Mouse (Mus musculus) macrophage (primary cell): Measurements from ENCODE around the gene Ddx31. TPM values are rescaled to one million over a fixed set of nuclear protein-coding genes. Genes with fewer than 3 reads are reported as not detected.

ENCODE experiments used
- H3K27ac ChIP-seq: fragments of 350-480 bp; formaldehyde crosslinking; 2 replicates; pipeline ENCODE4 v1.9.0; 2021
- H3K36me3 ChIP-seq: fragments of 350-480 bp; formaldehyde crosslinking; 2 replicates; pipeline ENCODE4 v1.9.0; 2021; ENCODE audit errors: inconsistent target
- H3K4me3 ChIP-seq: fragments of 350-480 bp; formaldehyde crosslinking; 2 replicates; pipeline ENCODE4 v1.9.0; 2021; ENCODE audit errors: inconsistent target
- H3K79me2 ChIP-seq: fragments of 350-480 bp; formaldehyde crosslinking; 2 replicates; pipeline ENCODE4 v1.9.0; 2021; ENCODE audit errors: inconsistent target
- WGBS: methylation state at CpG from one replicate; pipeline ENCODE4 v1.1.7; 2026; ENCODE audit warnings: inconsistent platforms; ENCODE audit not compliant: missing documents; 5-methylcytosine and 5-hydroxymethylcytosine counted together
- polyA plus RNA-seq: library from polyadenylated mRNA; stranded (reverse); fragments of 250-400 nt; gene quantifications from 3 replicates; pipeline ENCODE4 v1.2.4, GENCODE M21; 2018; ENCODE audit warnings: inconsistent platforms

The Ddx31 gene
- polyA plus RNA-seq, 1 experiment from 2014 or later: 9.6 TPM

DNA sequence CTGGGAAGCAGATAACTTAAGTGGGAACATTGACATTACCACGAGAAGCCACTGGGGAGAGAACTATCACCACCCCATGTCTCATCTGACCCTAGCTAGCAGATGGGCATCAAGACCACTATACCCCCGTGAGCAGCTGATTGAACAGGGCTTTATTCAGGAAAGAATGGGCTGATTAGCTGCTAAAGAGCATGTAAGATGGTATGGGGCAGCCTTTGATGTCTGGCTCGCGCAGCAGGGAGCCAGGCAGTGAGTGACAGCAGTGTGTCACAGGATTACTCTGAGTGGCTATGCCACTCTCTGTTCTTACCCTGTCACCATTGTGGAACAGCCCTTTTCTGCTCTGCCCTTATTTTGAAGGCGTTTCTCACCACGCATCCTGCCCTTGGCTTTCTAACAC lies 53.3 kb downstream of the Ddx31 start:
- H3K36me3 ChIP-seq: peaks cover 98% of the 10 kb centered on the region
- 95% methylated on average over 4 of the region's 6 CpGs for WGBS
- H3K79me2 ChIP-seq: no peaks in the 10 kb centered on the region
- H3K4me3 ChIP-seq: no peak overlapping the region
- no peak overlapping the region for H3K27ac ChIP-seq

GRCm38 (mm10) chr2:28895876-28896275 lies 55.7 kb downstream of the Ddx31 start:
- H3K36me3 ChIP-seq: peaks cover 89% of the 10 kb centered on the region
- H3K4me3 ChIP-seq: no peak overlapping the region
- H3K27ac ChIP-seq: no peak overlapping the region
- 92% methylated on average over 6 of the region's 7 CpGs for WGBS
- no peaks in the 10 kb centered on the region for H3K79me2 ChIP-seq

- Histone ChIP-seq H3K36me3 (peaks cover 79% of the 10 kb centered on the region), H3K27ac (no peak overlapping the region), H3K79me2 (no peaks in the 10 kb centered on the region), H3K4me3 (no peak overlapping the region)
- WGBS: 91% methylated on average over 4 of the region's 4 CpGs
Measured at GRCm38 (mm10) chr2:28897340-28897899, 57.2 kb downstream of the Ddx31 start.

DNA sequence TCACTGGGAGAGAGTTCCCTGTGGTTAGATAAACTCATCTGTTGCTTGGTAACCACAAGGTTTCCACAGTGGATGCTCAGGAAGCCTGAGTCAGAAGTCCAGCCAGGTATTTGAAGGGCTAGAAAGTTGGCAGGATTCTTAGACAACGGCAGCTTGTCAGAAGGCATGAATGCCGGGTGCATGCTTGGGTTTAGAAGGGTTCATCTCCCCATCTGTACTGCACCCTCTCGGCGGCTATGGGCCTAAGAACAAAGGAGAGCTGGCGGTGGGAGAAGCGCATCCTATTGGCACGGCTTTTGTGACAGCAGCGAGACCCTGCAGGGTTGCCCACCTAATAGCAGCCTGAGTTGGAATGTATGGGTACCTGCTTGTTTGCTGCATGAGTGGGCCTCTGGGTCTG lies 62.1 kb downstream of the Ddx31 start:
- Histone ChIP-seq H3K36me3 (peaks cover 38% of the 10 kb centered on the region; the same call in 1 of the 2 replicates), H3K27ac (no peak overlapping the region), H3K4me3 (no peak overlapping the region), H3K79me2 (no peaks in the 10 kb centered on the region)
- 97% methylated on average over 8 of the region's 8 CpGs for WGBS

- Histone ChIP-seq H3K36me3 (peaks cover 26% of the 10 kb centered on the region; the same call in 1 of the 2 replicates), H3K79me2 (no peaks in the 10 kb centered on the region), H3K4me3 (no peak overlapping the region), H3K27ac (no peak overlapping the region)
- 94% methylated on average over 5 of the region's 5 CpGs for WGBS
Measured at GRCm38 (mm10) chr2:28903871-28904270, 63.7 kb downstream of the Ddx31 start.

GRCm38 (mm10) chr2:28904786-28905185 lies 64.6 kb downstream of the Ddx31 start:
- Histone ChIP-seq H3K36me3 (peaks cover 22% of the 10 kb centered on the region; the same call in 1 of the 2 replicates), H3K27ac (no peak overlapping the region), H3K79me2 (no peaks in the 10 kb centered on the region), H3K4me3 (no peak overlapping the region)
- 94% methylated on average over 9 of the region's 9 CpGs for WGBS

GRCm38 (mm10) chr2:28905561-28905960 lies 65.4 kb downstream of the Ddx31 start:
- Histone ChIP-seq H3K79me2 (no peaks in the 10 kb centered on the region), H3K27ac (no peak overlapping the region), H3K4me3 (no peak overlapping the region), H3K36me3 (peaks cover 14% of the 10 kb centered on the region; the same call in 1 of the 2 replicates)
- 94% methylated on average over 4 of the region's 4 CpGs for WGBS

DNA sequence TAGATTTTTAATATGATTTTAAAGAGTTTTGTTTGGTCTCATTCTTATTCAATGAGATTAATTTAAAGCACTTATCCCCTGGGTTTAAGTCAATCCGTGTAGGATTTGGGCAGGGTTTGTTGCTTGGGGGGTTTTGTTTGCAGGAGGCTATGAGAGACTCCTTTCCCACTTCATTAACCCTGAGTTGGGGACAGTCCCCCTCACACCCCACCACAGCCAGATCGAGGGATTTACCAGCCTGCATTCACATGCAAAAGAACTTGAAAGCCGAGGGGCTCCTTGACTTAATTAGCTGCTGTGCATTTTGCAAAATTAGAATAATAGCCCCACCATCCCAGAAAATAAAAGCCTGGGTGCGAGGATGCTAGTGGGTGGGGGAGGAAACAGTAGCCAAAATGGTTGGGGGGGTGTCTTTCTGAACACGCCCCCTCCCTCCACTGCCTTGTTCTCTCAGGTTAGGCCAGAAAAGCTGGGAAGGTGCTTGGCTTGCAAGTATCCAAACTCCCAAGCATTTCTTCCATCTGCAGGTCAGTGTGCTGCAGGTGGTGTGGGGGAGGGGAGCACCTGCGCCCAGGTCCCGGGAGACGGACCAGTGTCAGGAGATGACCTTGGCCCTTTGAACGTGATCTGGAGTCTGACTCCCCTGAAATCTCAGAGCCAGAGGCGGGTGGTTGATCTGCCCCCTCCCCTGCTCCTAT lies 67.6 kb downstream of the Ddx31 start:
- Histone ChIP-seq H3K4me3 (no peak overlapping the region), H3K79me2 (no peaks in the 10 kb centered on the region), H3K27ac (no peak overlapping the region), H3K36me3 (0 out of 2 replicates have a peak, but pooled peaks cover 7% of the 10 kb centered on the region)
- 44% methylated on average over 9 of the region's 10 CpGs for WGBS

DNA sequence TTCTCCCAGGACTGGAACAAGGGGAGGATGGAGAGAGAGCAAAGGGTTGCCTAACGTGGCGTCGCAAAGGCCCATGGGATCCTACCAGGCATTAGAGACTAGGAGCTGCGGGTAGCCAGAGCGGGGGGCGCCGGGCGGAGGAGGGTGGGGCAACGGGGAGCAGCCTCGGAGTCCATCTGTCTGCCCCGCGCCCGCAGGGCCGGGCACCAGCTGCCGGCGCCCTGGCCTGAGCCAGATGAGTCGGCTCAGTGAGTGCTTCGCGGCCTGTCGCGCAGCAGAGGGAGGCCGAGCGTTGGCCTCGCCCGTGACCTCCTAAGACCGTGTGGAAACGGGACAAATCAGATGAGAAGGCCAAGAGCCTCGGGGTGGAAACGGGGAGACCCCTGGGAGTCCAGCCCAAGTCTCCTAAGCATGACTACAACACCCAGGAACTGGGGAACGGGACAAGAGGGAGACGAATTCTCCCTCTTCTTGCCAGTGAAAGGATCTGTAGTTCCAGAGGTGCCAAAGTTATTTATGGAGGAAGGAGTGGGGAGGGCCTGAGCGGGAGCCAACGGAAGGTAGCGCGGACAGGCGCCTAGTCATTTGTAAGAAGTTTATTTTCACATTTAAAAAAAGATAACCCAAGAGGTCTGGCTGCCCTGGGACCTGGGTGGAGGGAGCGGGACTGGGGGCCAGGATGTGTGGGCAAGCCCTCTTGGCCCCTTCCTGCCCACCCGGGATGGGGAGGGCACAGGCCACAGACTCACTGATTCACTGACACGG lies 68.4 kb downstream of the Ddx31 start:
- Histone ChIP-seq H3K4me3 (no peak overlapping the region), H3K36me3 (0 out of 2 replicates have a peak, but pooled peaks cover 7% of the 10 kb centered on the region), H3K79me2 (no peaks in the 10 kb centered on the region), H3K27ac (no peak overlapping the region)
- WGBS: 7% methylated on average over 39 of the region's 39 CpGs

DNA sequence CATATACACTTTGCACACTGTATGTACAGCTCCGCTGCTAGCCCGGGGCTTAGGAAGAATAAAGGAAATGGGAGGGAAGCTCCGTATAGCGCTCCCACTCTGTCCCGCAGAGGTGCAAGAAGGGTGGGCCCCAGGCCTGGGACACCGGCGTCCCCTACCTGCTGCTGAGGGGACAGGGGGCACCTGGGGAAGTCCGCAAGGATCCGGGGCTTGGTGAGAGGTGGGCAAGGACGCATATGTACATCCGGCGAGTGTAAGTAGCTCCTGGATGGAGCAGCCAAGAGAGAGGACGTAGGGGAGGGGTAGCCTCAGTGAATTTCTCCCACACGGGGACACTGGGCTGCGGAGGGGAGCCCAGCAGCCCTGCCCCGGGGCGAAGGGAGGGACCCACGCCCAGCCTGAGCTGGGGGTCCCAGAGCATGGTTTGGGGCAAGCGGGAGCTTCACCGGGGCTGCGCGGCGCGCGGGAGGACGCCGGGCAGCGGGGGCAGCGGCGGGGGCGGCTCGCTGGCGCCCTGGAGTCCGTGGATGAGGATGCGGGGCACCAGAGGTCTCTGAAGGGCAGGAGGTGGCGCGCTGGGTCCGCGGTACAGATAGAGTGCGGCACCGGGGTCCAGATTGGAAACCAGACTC lies 69.1 kb downstream of the Ddx31 start:
- Histone ChIP-seq H3K79me2 (no peaks in the 10 kb centered on the region), H3K36me3 (0 out of 2 replicates have a peak, but pooled peaks cover 7% of the 10 kb centered on the region), H3K4me3 (no peak overlapping the region), H3K27ac (no peak overlapping the region)
- WGBS: 9% methylated on average over 31 of the region's 41 CpGs

- Histone ChIP-seq H3K36me3 (0 out of 2 replicates have a peak, but pooled peaks cover 3% of the 10 kb centered on the region), H3K79me2 (no peaks in the 10 kb centered on the region), H3K4me3 (no peak overlapping the region), H3K27ac (no peak overlapping the region)
- 21% methylated on average over 25 of the region's 25 CpGs for WGBS
Measured at GRCm38 (mm10) chr2:28909818-28910710, 69.9 kb downstream of the Ddx31 start.

GRCm38 (mm10) chr2:28910877-28911276 lies 70.7 kb downstream of the Ddx31 start:
- WGBS: 26% methylated on average over 3 of the region's 3 CpGs
- H3K79me2 ChIP-seq: no peaks in the 10 kb centered on the region
- no peaks in the 10 kb centered on the region for H3K36me3 ChIP-seq
- H3K27ac ChIP-seq: no peak overlapping the region
- no peak overlapping the region for H3K4me3 ChIP-seq

DNA sequence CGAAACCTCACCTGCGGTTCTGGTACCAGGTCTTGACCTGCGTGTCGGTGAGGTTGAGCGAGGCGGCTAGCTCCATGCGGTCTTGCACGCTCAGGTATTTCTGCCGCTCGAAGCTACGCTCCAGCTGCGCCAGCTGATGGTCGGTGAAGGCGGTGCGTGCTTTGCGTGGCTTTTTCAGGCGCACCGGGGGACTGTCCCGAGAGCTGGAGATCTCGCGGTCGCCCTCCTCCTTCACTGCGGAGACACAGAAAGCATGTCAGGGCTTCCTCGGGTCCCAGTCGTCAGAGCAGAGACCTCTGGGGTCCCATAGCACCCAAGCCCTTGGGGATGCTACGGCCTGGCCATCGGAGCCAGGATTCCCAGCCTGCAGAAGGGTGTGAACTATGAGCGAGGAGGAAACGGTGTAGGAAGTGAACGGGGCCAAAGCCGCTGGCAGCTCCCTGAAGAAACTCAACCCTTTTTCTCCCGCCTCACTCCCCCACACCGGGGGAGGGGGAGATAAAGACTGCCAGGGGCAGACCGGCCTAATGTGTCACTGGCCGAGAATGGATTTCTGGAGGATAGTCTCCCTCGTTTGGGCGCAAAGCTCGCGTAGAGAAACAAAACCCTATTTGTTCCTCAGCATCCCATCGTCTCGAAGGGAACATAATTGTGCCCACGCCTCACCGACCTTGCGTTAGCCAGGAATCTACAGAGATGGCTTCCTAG lies 71.3 kb downstream of the Ddx31 start:
- no peak overlapping the region for H3K4me3 ChIP-seq
- no peaks in the 10 kb centered on the region for H3K36me3 ChIP-seq
- no peaks in the 10 kb centered on the region for H3K79me2 ChIP-seq
- no peak overlapping the region for H3K27ac ChIP-seq
- WGBS: 10% methylated on average over 44 of the region's 44 CpGs
